Mouse (Mus musculus): ENCODE data around the gene Adora2a.
"Not testable (repeated sequence)": the region's sequence is repeated elsewhere in the genome, so short reads cannot be mapped to it uniquely, and the experiment has no call there.

GRCm38 (mm10) chr10:75344563-75344962 is 27.9 kb downstream of the Adora2a start:
- not testable (repeated sequence) for TF ChIP-seq POLR2A (IDR thresholded peaks at IDR 0.05; ENCODE audit: insufficient read length, low read depth); TCF12 (IDR thresholded peaks at IDR 0.05; ENCODE audit: insufficient read depth, poor library complexity, severe bottlenecking); POLR2AphosphoS2 (IDR thresholded peaks at IDR 0.05; ENCODE audit: insufficient read length, low read depth); MAX (IDR thresholded peaks at IDR 0.05; ENCODE audit: low read depth); E2F4 (IDR thresholded peaks at IDR 0.05; ENCODE audit: insufficient read depth); MYOD1 (IDR thresholded peaks at IDR 0.05; ENCODE audit: control insufficient read depth in 1 of 3, insufficient read length in 2 of 3, low read depth in 2 of 3)

Measured in myocyte (in vitro differentiated cells).